Comparison of ENCODE assay signal across 9 mouse cellular contexts in the genomic region with DNA sequence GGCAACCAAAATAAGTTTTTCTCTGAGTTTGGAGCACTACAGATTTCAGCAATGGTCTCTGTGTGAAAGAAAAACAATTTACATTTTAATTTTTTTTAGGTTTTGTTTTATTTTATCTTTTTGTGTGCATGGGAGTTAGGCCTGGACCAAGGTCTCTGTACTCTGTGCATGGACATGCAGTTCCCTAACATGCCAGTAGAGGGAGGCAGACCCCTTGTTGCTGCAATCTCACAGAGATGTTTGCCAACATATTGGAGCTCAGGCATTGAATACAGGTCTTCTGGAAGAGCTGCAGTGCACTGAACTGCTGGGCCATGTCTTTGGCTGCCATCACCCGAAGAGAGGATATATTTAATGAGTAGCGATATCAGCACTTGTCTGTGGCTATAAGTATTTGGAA. TPM values are rescaled to one million over a fixed set of nuclear protein-coding genes. Genes with fewer than 3 reads are reported as not detected.
DNase-seq lines count a peak whose midpoint lies in the region; ATAC-seq and TF ChIP-seq lines count a peak whose summit lies in the region.
"Not testable (repeated sequence)": the region's sequence is repeated elsewhere in the genome, so short reads cannot be mapped to it uniquely, and the experiment has no call there.
"Had no signal": no experiment of that assay in that cellular context is flagged by ENCODE, and none has a peak within 500 bp of the region (broad histone marks: within the 10 kb centered on the region; RNA-seq: fewer than 3 reads in every experiment).

No protein-coding gene starts in this region.

- peak; percentile 34 to 64 for DNase-seq in adrenal gland, adult (ENCODE audit: inconsistent age in 2 of 2, low spot score in 1 of 2)
- peak; percentile 51 for DNase-seq in gastrocnemius, adult 18-20 months (ENCODE audit: low spot score)
- peak; percentile 48 to 51 for DNase-seq in layer of hippocampus, postnatal 36 days
- DNase-seq in lung, postnatal 4 days, result peak; percentile 52 to 60
- peak; percentile 60 for DNase-seq in right cerebral cortex, adult 18-20 months

- not testable (repeated sequence) for TF ChIP-seq POLR2A in cortical plate, adult 2 months (IDR thresholded peaks at IDR 0.05; ENCODE audit: extremely low read depth, insufficient read depth, low read length)

- H3K4me3 ChIP-seq in cortical plate, adult 2 months (ENCODE audit: insufficient read depth, low read length), result not testable (repeated sequence)

- TF ChIP-seq CTCF in cortical plate, adult 2 months (IDR thresholded peaks at IDR 0.05; ENCODE audit: extremely low read depth, insufficient read depth, low read length), result peak; percentile 81

- H3K27ac ChIP-seq in cortical plate, adult 2 months (ENCODE audit: insufficient read depth, low read length), result not testable (repeated sequence)

- not testable (repeated sequence) for H3K4me1 ChIP-seq in cortical plate, adult 2 months (ENCODE audit: control insufficient read depth, insufficient read depth, low read length)

- ATAC-seq in inflammation-experienced regulatory T-cells, adult 6 months, result peak; percentile 90

RNA-seq across cellular contexts. Expression of a gene that starts 29.1 kb away (rescaled TPM):
- polyA plus RNA-seq in cortical plate, adult 2 months (2012; rRNA removed), result 4.3 and 6.4 TPM in 2 replicates
- not detected for total RNA-seq in gastrocnemius, adult 18-20 months (2021)
- polyA plus RNA-seq in inflammation-experienced regulatory T-cells, adult 6 months (2017; shearing (Covaris generic)), result under 1 TPM in 1 of 3 experiments, not detected in 2; 0.53 TPM
- not detected for total RNA-seq in layer of hippocampus, postnatal 36 days (2021)
- total RNA-seq: gastrocnemius, adult 8-10 months; monocyte, adult 5-6 weeks had no signal

RNA-seq across cellular contexts. Expression of a gene that starts 58.0 kb away (rescaled TPM):
- not detected in 2 replicates for polyA plus RNA-seq in cortical plate, adult 2 months (2012; rRNA removed)
- total RNA-seq in gastrocnemius, adult 18-20 months (2021), result not detected
- polyA plus RNA-seq in inflammation-experienced regulatory T-cells, adult 6 months (2017; shearing (Covaris generic)), result not detected
- not detected for total RNA-seq in layer of hippocampus, postnatal 36 days (2021)
- total RNA-seq: gastrocnemius, adult 8-10 months; monocyte, adult 5-6 weeks had no signal
